Mouse (Mus musculus) lung, adult 2 months (tissue): ENCODE results near the gene Usp34.

Source experiments
- CTCF ChIP-seq: fragments of 200-500 bp; IDR thresholded peaks from 2 replicates; pipeline ENCODE4 v1.5.1; 2011; ENCODE audit warnings: mild to moderate bottlenecking, low read length, control low read depth; ENCODE audit not compliant: insufficient read depth
- POLR2A ChIP-seq: fragments of 200-500 bp; IDR thresholded peaks from 2 replicates; pipeline ENCODE4 v1.6.1; 2011; ENCODE audit warnings: low read depth, mild to moderate bottlenecking, control low read depth, low read length, borderline replicate concordance; ENCODE audit errors: extremely low read depth

- TF ChIP-seq CTCF = no peak
- TF ChIP-seq POLR2A = no peak
Measured at GRCm38 (mm10) chr11:23537446-23537845, 230.8 kb downstream of the Usp34 start.
